Mouse (Mus musculus) midbrain, embryonic 12.5 days (tissue): ENCODE results near the gene Ttc39b. TPM values are rescaled to one million over a fixed set of nuclear protein-coding genes. Genes with fewer than 3 reads are reported as not detected.

Experiments
- ATAC-seq: fragments of 200-750 bp; cut with Nextera tagmentation; 2 replicates; pipeline ENCODE4 v1.8.0; 2017; ENCODE audit warnings: low read depth, moderate TSS enrichment, moderate library complexity; ENCODE audit not compliant: low FRiP score
- H3K27ac ChIP-seq: fragments of 300-500 bp; sonication (generic); replicated peaks from 2 replicates; pipeline ENCODE4 v1.5.1; 2016; ENCODE audit warnings: mild to moderate bottlenecking
- H3K27me3 ChIP-seq: fragments of 300-500 bp; sonication (generic); 2 replicates; pipeline ENCODE4 v1.6.1; 2016; ENCODE audit warnings: mild to moderate bottlenecking
- H3K36me3 ChIP-seq: fragments of 300-500 bp; sonication (generic); 2 replicates; pipeline ENCODE4 v1.6.1; 2016
- H3K4me1 ChIP-seq: fragments of 300-500 bp; sonication (generic); 2 replicates; pipeline ENCODE4 v1.6.1; 2016
- H3K4me2 ChIP-seq: fragments of 300-500 bp; sonication (generic); replicated peaks from 2 replicates; pipeline ENCODE4 v1.6.1; 2016; ENCODE audit warnings: mild to moderate bottlenecking, moderate library complexity
- H3K4me3 ChIP-seq: fragments of 300-500 bp; sonication (generic); 2 replicates; pipeline ENCODE4 v1.5.1; 2016; ENCODE audit warnings: mild to moderate bottlenecking
- H3K9ac ChIP-seq: fragments of 300-500 bp; sonication (generic); replicated peaks from 2 replicates; pipeline ENCODE4 v1.6.1; 2016; ENCODE audit warnings: mild to moderate bottlenecking, moderate library complexity
- H3K9me3 ChIP-seq: fragments of 300-500 bp; sonication (generic); 2 replicates; pipeline ENCODE4 v1.6.1; 2016; ENCODE audit warnings: mild to moderate bottlenecking
- WGBS: fragments of 180-500 bp; shearing (Covaris S2); methylation state at CpG from one replicate; pipeline ENCODE4 v1.1.7; 2016; 5-methylcytosine and 5-hydroxymethylcytosine counted together
- polyA plus RNA-seq: library from polyadenylated mRNA; unstranded; fragments of >200 nt; fragmentation: Nextera tagmentation; extraction: Ambion mirVana; gene quantifications from 2 replicates; pipeline ENCODE4 v1.2.1, GENCODE M21; 2016

Ttc39b gene
- polyA plus RNA-seq, 1 experiment from 2014 or later, result 3.3 TPM

GRCm38 (mm10) chr4:83302123-83302737 lies 21.8 kb downstream of the Ttc39b start:
- Histone ChIP-seq H3K27ac (no peak overlapping the region), H3K27me3 (no peaks in the 10 kb centered on the region), H3K4me2 (no peak overlapping the region), H3K4me3 (no peak overlapping the region), H3K36me3 (no peaks in the 10 kb centered on the region), H3K9ac (no peak overlapping the region), H3K9me3 (no peaks in the 10 kb centered on the region), H3K4me1 (peaks cover 6% of the 10 kb centered on the region; the same call in 1 of the 2 replicates)
- ATAC-seq, result no peak
- WGBS, result 92% methylated on average over 16 of the region's 16 CpGs

GRCm38 (mm10) chr4:83301713-83302112 lies 22.3 kb downstream of the Ttc39b start:
- peaks cover 6% of the 10 kb centered on the region; the same call in 1 of the 2 replicates for H3K4me1 ChIP-seq
- no peaks in the 10 kb centered on the region for H3K27me3 ChIP-seq
- H3K36me3 ChIP-seq, result no peaks in the 10 kb centered on the region
- H3K9me3 ChIP-seq, result no peaks in the 10 kb centered on the region
- H3K9ac ChIP-seq, result no peak overlapping the region
- no peak overlapping the region for H3K4me2 ChIP-seq
- H3K4me3 ChIP-seq, result no peak overlapping the region
- WGBS, result 95% methylated on average over 1 of the region's 1 CpGs
- H3K27ac ChIP-seq, result no peak overlapping the region
- ATAC-seq, result no peak

- H3K27me3 ChIP-seq, result no peaks in the 10 kb centered on the region
- peak overlapping the region; percentile 76 for H3K4me2 ChIP-seq
- 4% methylated on average over 12 of the region's 12 CpGs for WGBS
- no peaks in the 10 kb centered on the region for H3K36me3 ChIP-seq
- no peaks in the 10 kb centered on the region for H3K9me3 ChIP-seq
- ATAC-seq, result peak; percentile 74
- peak overlapping the region; percentile 44 for H3K27ac ChIP-seq
- peaks cover 13% of the 10 kb centered on the region; the same call in 1 of the 2 replicates for H3K4me1 ChIP-seq
- peak overlapping the region; percentile 59 for H3K9ac ChIP-seq
- peak overlapping the region; percentile 48 for H3K4me3 ChIP-seq
Measured at GRCm38 (mm10) chr4:83284768-83285350, 39.2 kb downstream of the Ttc39b start.

GRCm38 (mm10) chr4:83283973-83284767 lies 39.9 kb downstream of the Ttc39b start:
- H3K36me3 ChIP-seq, result no peaks in the 10 kb centered on the region
- WGBS, result 16% methylated on average over 19 of the region's 19 CpGs
- no peaks in the 10 kb centered on the region for H3K27me3 ChIP-seq
- peak overlapping the region; percentile 76 for H3K4me2 ChIP-seq
- H3K27ac ChIP-seq, result peak overlapping the region; percentile 44
- peak overlapping the region; percentile 48 for H3K4me3 ChIP-seq
- peak; percentile 86 for ATAC-seq
- peak overlapping the region; percentile 59 for H3K9ac ChIP-seq
- H3K4me1 ChIP-seq, result peaks cover 14% of the 10 kb centered on the region; the same call in 1 of the 2 replicates
- H3K9me3 ChIP-seq, result no peaks in the 10 kb centered on the region

- Histone ChIP-seq H3K4me3 (no peak overlapping the region), H3K9ac (no peak overlapping the region), H3K9me3 (no peaks in the 10 kb centered on the region), H3K4me1 (peaks cover 14% of the 10 kb centered on the region; the same call in 1 of the 2 replicates), H3K27ac (no peak overlapping the region), H3K4me2 (no peak overlapping the region), H3K36me3 (no peaks in the 10 kb centered on the region), H3K27me3 (no peaks in the 10 kb centered on the region)
- ATAC-seq, result no peak
- WGBS, result 89% methylated on average over 6 of the region's 6 CpGs
Measured at GRCm38 (mm10) chr4:83282424-83282823, 41.6 kb downstream of the Ttc39b start.

GRCm38 (mm10) chr4:83279236-83279635 lies 44.8 kb downstream of the Ttc39b start:
- peaks cover 11% of the 10 kb centered on the region; the same call in 1 of the 2 replicates for H3K4me1 ChIP-seq
- H3K9ac ChIP-seq, result no peak overlapping the region
- no peak overlapping the region for H3K27ac ChIP-seq
- ATAC-seq, result no peak
- no peak overlapping the region for H3K4me2 ChIP-seq
- no peaks in the 10 kb centered on the region for H3K27me3 ChIP-seq
- no peaks in the 10 kb centered on the region for H3K9me3 ChIP-seq
- H3K4me3 ChIP-seq, result no peak overlapping the region
- WGBS, result 89% methylated on average over 7 of the region's 7 CpGs
- no peaks in the 10 kb centered on the region for H3K36me3 ChIP-seq

GRCm38 (mm10) chr4:83274241-83274640 lies 49.8 kb downstream of the Ttc39b start:
- Histone ChIP-seq H3K27ac (no peak overlapping the region), H3K4me3 (no peak overlapping the region), H3K9ac (no peak overlapping the region), H3K36me3 (no peaks in the 10 kb centered on the region), H3K4me1 (no peaks in the 10 kb centered on the region), H3K9me3 (no peaks in the 10 kb centered on the region), H3K4me2 (no peak overlapping the region), H3K27me3 (no peaks in the 10 kb centered on the region)
- 68% methylated on average over 2 of the region's 2 CpGs for WGBS
- ATAC-seq, result no peak

GRCm38 (mm10) chr4:83273616-83274050 lies 50.4 kb downstream of the Ttc39b start:
- H3K9ac ChIP-seq, result no peak overlapping the region
- no peaks in the 10 kb centered on the region for H3K27me3 ChIP-seq
- no peaks in the 10 kb centered on the region for H3K4me1 ChIP-seq
- no peaks in the 10 kb centered on the region for H3K36me3 ChIP-seq
- no peak overlapping the region for H3K4me3 ChIP-seq
- H3K27ac ChIP-seq, result no peak overlapping the region
- ATAC-seq, result no peak
- H3K9me3 ChIP-seq, result no peaks in the 10 kb centered on the region
- 90% methylated on average over 19 of the region's 19 CpGs for WGBS
- H3K4me2 ChIP-seq, result no peak overlapping the region

GRCm38 (mm10) chr4:83272917-83273615 lies 51.0 kb downstream of the Ttc39b start:
- ATAC-seq, result no peak
- H3K27me3 ChIP-seq, result no peaks in the 10 kb centered on the region

GRCm38 (mm10) chr4:83270481-83270880 lies 53.6 kb downstream of the Ttc39b start:
- no peak for ATAC-seq
- Histone ChIP-seq H3K27me3 (no peaks in the 10 kb centered on the region), H3K4me3 (no peak overlapping the region), H3K4me2 (no peak overlapping the region), H3K9me3 (no peaks in the 10 kb centered on the region), H3K4me1 (no peaks in the 10 kb centered on the region), H3K27ac (no peak overlapping the region), H3K36me3 (no peaks in the 10 kb centered on the region), H3K9ac (no peak overlapping the region)
- WGBS, result 97% methylated on average over 8 of the region's 8 CpGs

More at GRCm38 (mm10) chr4:83272917-83273615, 51.0 kb downstream of the Ttc39b start:
- no peak overlapping the region for H3K4me3 ChIP-seq
- H3K9me3 ChIP-seq, result no peaks in the 10 kb centered on the region
- H3K27ac ChIP-seq, result no peak overlapping the region
- no peaks in the 10 kb centered on the region for H3K36me3 ChIP-seq
- H3K9ac ChIP-seq, result no peak overlapping the region
- no peak overlapping the region for H3K4me2 ChIP-seq
- no peaks in the 10 kb centered on the region for H3K4me1 ChIP-seq
- WGBS, result 85% methylated on average over 9 of the region's 9 CpGs

GRCm38 (mm10) chr4:83269614-83270013 lies 54.4 kb downstream of the Ttc39b start:
- Histone ChIP-seq H3K4me3 (no peak overlapping the region), H3K27ac (no peak overlapping the region), H3K9me3 (no peaks in the 10 kb centered on the region), H3K4me1 (no peaks in the 10 kb centered on the region), H3K4me2 (no peak overlapping the region), H3K27me3 (no peaks in the 10 kb centered on the region), H3K9ac (no peak overlapping the region), H3K36me3 (no peaks in the 10 kb centered on the region)
- ATAC-seq, result no peak
- 82% methylated on average over 6 of the region's 6 CpGs for WGBS
